ENCODE assay signal across 8 mouse cellular contexts in the genomic region with DNA sequence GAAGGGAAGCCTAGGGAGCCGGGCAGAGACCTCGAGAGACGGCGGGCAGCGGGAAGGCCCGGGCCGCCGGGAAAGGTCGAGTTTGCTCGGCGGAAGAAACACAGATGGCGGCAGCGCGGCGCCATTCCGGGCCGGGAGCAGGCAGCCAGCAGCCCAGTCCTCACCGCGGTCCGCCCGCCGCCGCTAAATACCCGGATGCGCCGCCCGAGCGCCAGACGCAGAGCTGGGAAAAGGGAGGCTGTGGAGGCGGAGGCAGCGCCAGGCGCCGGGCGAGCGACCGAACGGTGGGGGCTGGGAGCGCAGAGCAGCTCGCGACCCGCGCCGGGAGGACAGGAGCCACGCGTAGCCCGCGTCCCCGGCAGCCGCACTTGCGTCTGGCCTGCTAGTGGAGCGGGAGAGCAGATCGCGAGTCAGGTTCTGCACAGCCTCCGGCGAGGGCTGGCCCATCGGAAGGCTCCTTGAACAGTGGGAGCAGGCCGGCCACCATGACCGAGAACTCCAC. TPM values are rescaled to one million over a fixed set of nuclear protein-coding genes. Genes with fewer than 3 reads are reported as not detected.
DNase-seq lines count a peak whose midpoint lies in the region; ATAC-seq and TF ChIP-seq lines count a peak whose summit lies in the region.

TSS of gene H1f0 (plus strand) at position 214 of the 502 bp plus-strand sequence.

- peak within 1 kb of the TSS; percentile 98 for H3K4me2 ChIP-seq in forebrain, postnatal 0 days (ENCODE audit: low read depth)
- peak within 1 kb of the TSS; percentile 99 for H3K4me2 ChIP-seq in neural tube, embryonic 15.5 days

- H3K27ac ChIP-seq in forebrain, postnatal 0 days (ENCODE audit: low read depth, low read length), result peak within 1 kb of the TSS; percentile 90
- peak within 1 kb of the TSS; percentile 99 for H3K27ac ChIP-seq in layer of hippocampus, adult 2 months
- H3K27ac ChIP-seq in neural tube, embryonic 15.5 days (replicated peaks), result peak within 1 kb of the TSS; percentile 92

- H3K27me3 ChIP-seq in forebrain, postnatal 0 days (ENCODE audit: insufficient read depth, low read length), result no peaks in the 10 kb centered on the region
- H3K27me3 ChIP-seq in neural tube, embryonic 15.5 days (replicated peaks), result no peaks in the 10 kb centered on the region; the same call in 1 of the 2 replicates

- no peaks in the 10 kb centered on the region for H3K36me3 ChIP-seq in forebrain, postnatal 0 days (ENCODE audit: insufficient read depth)
- H3K36me3 ChIP-seq in neural tube, embryonic 15.5 days, result no peaks in the 10 kb centered on the region

- TF ChIP-seq CTCF in forebrain, postnatal 0 days (IDR thresholded peaks at IDR 0.05; ENCODE audit: low read depth), result 0 out of 2 replicates have a peak, but pooled peaks have one; percentile 5
- TF ChIP-seq CTCF in layer of hippocampus, adult 2 months (conservative IDR thresholded peaks at IDR 0.05), result no peak; the same call in none of the 2 replicates
- no peak for TF ChIP-seq CTCF in lung, adult 2 months (IDR thresholded peaks at IDR 0.05; ENCODE audit: insufficient read depth, low read length)

- ATAC-seq in forebrain, postnatal 0 days, result peak; percentile 92
- peak; percentile 80 for ATAC-seq in neural tube, embryonic 15.5 days (ENCODE audit: low FRiP score)

- H3K4me3 ChIP-seq in forebrain, postnatal 0 days (ENCODE audit: low read depth, low read length), result peak within 1 kb of the TSS; percentile 63
- H3K4me3 ChIP-seq in layer of hippocampus, adult 2 months, result peak within 1 kb of the TSS; percentile 78
- peak within 1 kb of the TSS; percentile 81 for H3K4me3 ChIP-seq in lung, adult 2 months (replicated peaks; ENCODE audit: extremely low read depth, low read depth, low read length)
- peak within 1 kb of the TSS; percentile 60 for H3K4me3 ChIP-seq in neural tube, embryonic 15.5 days (replicated peaks)

- WGBS in forebrain, postnatal 0 days, result under 1% methylated on average over 50 of the region's 58 CpGs
- under 1% methylated on average over 58 of the region's 58 CpGs for WGBS in lung, adult 2 months
- WGBS in neural tube, embryonic 15.5 days, result 0% methylated on average over 53 of the region's 58 CpGs

- no peaks in the 10 kb centered on the region for H3K9me3 ChIP-seq in forebrain, postnatal 0 days (ENCODE audit: low read length)
- H3K9me3 ChIP-seq in neural tube, embryonic 15.5 days (replicated peaks), result no peaks in the 10 kb centered on the region

- H3K9ac ChIP-seq in forebrain, postnatal 0 days, result peak within 1 kb of the TSS; percentile 94
- peak within 1 kb of the TSS; percentile 85 for H3K9ac ChIP-seq in neural tube, embryonic 15.5 days (replicated peaks)

- peak; percentile 84 for DNase-seq in ES-CJ7 (ENCODE audit: low read depth, low spot score)
- DNase-seq in cerebellum, adult 11-12 months, result peak; percentile 95
- peak; percentile 93 for DNase-seq in forebrain, postnatal 0 days
- DNase-seq in heart, postnatal 36 days, result peak; percentile 96 to 97
- DNase-seq in layer of hippocampus, adult 2 months (ENCODE audit: low spot score in 2 of 2), result peak; percentile 93 to 98
- DNase-seq in lung, adult 2 months, result peak; percentile 93
- peak; percentile 97 for DNase-seq in testis, postnatal 10 days (ENCODE audit: low spot score)

- peaks cover 32% of the 10 kb centered on the region for H3K4me1 ChIP-seq in forebrain, postnatal 0 days (ENCODE audit: insufficient read depth)
- H3K4me1 ChIP-seq in lung, adult 2 months (ENCODE audit: control insufficient read depth, insufficient read depth, low read length), result peaks cover 17% of the 10 kb centered on the region
- H3K4me1 ChIP-seq in neural tube, embryonic 15.5 days, result peaks cover 58% of the 10 kb centered on the region

- intact Hi-C loops in heart, postnatal 36 days (cut with DNase I), result no loop called here

- peak; percentile 91 for TF ChIP-seq POLR2A in lung, adult 2 months (IDR thresholded peaks at IDR 0.05; ENCODE audit: borderline replicate concordance, extremely low read depth, low read depth, low read length)

RNA-seq across cellular contexts. Expression of gene H1f0, which starts in this region (rescaled TPM):
- total RNA-seq in forebrain, postnatal 0 days (2014; rRNA removed), result 198 and 209 TPM in 2 replicates
- 224 and 248 TPM in 2 replicates for polyA plus RNA-seq in forebrain, postnatal 0 days (2015; fragmentation: Nextera tagmentation; extraction: Ambion mirVana)
- 100 to 1,000 TPM in 1 of 2 experiments, 10 to 100 TPM in 1; 79.2 to 117 TPM for total RNA-seq in heart, postnatal 36 days (2021)
- total RNA-seq in layer of hippocampus, adult 2 months (2021), result 10 to 100 TPM; 86.3 to 89.0 TPM
- 92.0 and 112 TPM in 2 replicates for polyA plus RNA-seq in lung, adult 2 months (2012; rRNA removed)
- 169 and 222 TPM in 2 replicates for polyA plus RNA-seq in neural tube, embryonic 15.5 days (2015; fragmentation: Nextera tagmentation; extraction: Ambion mirVana)

Comparison
In these comparisons a context has a peak if more than half of its experiments do, and no peak if none do; other contexts are left out.
1. Peak in every context shown above with its lines: DNase-seq, ATAC-seq, H3K4me3 ChIP-seq and H3K27ac ChIP-seq.